Mouse (Mus musculus) cerebellum, adult 9-10 months (tissue): ENCODE results near the gene Trem2.
A peak's percentile ranks its signal among the peaks of the same experiment; 100 is the strongest.
"Not testable (repeated sequence)": the region's sequence is repeated elsewhere in the genome, so short reads cannot be mapped to it uniquely, and the experiment has no call there.

Experiments
- DNase-seq: peaks from one replicate; pipeline ENCODE4 v3.0.0; 2022

Trem2 gene

DNA sequence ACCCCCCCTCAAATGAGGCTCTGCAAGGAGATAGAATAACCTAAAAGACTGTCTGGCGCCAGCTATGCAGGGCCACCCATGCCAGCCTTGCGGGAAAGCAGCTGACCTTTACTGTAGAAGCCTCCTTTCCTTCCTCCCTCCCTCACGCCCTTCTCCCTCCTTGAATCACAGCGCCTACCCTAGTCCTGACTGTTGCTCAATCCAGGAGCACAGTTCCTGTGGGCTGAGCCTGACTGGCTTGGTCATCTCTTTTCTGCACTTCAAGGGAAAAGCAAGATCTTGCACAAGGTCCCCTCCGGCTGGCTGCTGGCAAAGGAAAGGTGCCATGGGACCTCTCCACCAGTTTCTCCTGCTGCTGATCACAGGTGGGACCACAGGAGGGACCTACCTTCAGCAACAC is at the start of gene Trem2:
TSS of gene Trem2 (plus strand) at position 171 of the 400 bp plus-strand sequence.
- no peak for DNase-seq

DNA sequence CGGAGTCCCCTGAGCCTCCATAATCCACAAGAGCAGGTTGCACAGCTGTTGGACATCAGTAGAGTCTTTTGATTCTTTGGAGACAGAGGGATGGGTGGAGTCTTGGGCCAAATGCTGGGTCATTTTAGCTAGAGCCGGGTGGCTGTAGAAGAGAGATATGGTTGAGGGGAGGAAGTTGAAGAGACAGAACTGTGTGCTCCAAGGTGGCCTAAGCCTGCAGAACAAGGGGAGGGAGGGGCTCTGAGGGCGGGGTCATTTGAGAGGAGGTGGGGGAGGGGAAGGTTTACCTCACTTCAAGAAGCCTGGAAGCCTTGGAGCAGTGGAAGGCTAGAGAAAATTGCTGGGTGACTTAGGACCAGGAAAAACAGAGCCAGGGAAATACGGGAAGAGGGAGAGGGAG is 47.0 kb upstream of the Trem2 start, which contains the start of gene Treml2:
TSS of gene Treml2 (plus strand) at position 296 of the 400 bp plus-strand sequence.
- no peak for DNase-seq

DNA sequence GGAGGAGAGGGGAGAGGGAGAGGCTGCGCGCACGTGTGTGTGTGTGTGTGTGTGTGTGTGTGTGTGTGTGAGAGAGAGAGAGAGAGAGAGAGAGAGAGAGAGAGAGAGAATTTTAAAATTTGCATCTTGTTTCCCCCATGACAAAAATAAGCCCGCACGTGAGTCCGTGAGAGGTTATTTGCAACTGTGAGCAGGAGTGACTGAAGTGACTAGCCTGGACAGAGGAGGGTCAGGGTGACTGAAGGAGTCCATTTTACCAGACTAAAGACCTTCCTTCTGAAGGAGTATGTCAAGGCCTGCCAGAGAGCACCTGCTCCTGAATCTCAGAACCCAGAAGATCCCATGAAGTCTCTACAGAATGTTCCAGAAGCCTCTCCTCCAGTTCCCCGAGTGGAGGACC is 46.4 kb upstream of the Trem2 start:
- no peak for DNase-seq

DNA sequence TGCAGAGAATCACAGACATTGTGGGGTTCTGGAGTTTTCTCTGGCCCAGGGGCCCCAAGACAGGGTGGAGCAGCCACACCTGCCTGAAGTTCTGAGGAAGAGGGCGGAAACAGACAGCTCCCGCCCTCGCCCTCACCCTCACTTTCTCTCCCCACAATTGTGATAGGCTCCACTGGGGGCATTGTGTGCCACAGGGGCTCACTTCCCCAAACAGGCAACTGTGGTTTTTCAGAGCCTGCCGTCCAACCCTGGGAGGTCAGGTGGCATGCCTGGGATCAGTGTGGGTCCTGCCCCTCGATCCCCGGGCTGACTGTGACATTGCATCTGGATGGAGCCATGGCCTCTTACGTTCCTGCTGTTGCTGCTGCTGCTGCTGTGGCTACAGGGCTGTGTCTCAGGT is 46.0 kb upstream of the Trem2 start:
- DNase-seq: no peak

DNA sequence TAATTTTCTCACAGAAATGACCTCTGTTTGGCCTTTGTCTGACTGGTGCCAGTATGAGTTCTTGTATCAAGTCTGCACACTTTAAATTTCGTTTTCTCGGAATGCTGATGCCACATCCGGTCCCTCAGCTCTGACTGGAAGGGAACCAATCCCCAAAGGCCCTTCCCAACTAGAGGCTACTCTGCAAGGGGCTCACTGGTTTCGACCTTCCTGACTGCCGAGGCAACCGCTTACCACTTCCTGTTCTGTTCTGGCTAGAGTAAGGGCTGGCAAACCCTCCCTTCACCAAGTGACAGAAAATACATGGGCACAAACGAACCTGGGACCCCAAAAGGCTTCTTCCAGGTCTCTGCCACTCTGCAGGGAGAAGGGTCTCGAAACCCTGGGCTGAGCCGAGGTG is 45.3 kb upstream of the Trem2 start:
- DNase-seq: no peak

DNA sequence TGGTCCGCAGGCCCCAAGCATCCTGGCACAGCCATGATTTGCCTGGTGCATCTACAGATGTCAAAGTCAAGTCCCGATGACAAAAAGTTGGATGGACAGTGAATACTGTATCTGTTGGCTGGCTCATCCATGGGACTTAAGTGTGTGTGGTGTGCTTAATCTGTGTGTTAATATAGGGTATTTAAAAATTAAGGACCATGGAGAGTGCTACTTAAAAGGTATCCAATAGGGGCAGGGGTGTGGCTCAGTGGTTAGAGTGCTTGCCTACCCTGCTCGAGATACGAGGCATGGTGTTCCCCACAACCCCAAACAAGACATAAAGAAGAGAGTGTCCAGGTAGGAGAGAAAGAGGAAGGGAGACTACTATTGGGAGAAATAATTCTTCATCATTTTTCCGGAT is 44.4 kb upstream of the Trem2 start:
- DNase-seq: no peak

DNA sequence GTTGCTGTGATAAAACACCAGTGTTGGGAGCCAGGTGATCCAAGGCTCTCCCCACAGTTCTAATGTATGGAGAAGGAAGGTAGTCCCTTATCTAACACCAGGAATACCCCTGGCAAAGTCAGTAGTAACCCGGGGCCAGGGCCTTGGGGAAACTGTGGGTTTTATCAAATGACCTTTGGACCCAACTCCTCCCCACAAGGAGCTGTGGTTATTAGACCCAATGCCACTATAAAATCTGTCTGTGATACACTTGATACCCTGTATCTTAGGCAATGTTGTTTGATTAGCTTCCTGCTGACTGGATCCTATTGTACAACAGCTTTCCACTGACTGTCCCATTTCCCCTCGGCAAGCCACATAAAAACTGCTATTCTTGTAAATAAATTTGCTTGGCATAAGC is 34.1 kb upstream of the Trem2 start:
- no peak for DNase-seq

DNA sequence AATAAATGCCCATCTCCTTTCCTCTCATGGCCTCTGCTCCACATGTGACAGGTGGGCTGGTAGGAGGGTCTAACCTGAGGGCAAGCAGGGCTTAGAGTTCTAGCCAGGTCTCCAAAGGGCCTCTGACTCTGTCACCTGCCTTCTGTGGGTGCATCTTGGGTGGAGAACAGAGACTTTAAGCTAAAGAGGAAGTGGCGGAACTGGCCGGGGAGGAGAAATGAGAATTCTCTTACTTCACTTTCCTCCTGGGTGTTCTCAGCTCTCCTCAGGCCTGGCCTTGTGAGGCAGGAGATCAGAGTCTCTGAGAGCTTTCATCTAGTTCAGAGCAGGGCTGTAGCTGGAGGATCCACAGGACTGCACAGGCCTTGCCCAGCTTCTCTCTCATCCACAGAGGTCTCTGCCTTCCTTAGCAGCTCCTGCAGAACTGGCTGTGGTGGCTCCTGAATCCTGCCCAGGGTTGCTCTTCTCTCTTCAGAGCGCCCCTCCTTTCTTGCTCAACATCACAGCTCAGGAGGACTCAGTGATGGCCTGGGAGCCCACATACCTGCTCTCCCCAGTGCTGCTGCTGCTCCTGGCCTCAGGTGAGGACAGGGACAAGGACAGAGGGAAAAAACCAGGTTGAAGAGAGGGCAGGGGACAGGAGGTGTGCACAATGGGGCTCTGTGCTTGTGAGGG is 30.2 kb upstream of the Trem2 start, which contains the start of gene B430306N03Rik:
TSS of gene B430306N03Rik (plus strand) at position 237 of the 675 bp plus-strand sequence.
- DNase-seq: not testable (repeated sequence)

DNA sequence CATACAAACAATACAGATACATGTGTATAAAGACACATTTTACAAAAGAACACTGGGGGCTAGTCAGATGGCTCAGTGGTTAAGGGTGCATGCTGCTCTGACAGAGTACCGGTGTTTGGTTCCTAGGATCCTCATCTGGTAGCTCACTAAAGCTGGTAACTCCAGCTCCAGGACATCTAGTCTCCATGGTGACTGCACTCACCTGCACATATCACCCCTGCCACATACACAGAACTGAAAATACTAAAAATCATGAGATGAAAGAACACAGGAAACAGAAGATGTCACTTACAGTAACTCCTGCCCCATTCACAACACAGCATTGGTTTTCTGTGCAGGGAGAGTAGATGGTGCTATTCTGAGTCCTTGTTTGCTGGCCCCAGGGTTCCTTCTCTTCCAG is 27.5 kb upstream of the Trem2 start:
- no peak for DNase-seq

DNA sequence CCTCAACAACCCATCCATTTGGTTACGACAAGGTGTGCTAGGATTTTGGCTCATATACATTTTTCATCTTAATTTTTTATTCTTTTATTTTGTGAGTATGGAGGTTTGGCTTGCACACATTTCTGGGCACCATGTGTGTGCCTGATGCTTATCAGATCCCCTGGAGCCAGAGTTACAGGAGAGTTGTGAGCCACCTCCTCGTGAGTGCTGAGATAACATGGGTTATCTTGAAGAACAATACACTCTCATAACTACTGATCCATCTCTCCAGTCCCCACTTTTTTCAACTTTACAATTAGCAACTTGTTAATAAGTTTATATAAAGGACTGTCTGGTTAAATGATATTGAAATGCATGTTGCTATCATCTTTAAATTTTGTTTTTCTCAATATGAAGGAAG is 24.9 kb upstream of the Trem2 start:
- DNase-seq: no peak

DNA sequence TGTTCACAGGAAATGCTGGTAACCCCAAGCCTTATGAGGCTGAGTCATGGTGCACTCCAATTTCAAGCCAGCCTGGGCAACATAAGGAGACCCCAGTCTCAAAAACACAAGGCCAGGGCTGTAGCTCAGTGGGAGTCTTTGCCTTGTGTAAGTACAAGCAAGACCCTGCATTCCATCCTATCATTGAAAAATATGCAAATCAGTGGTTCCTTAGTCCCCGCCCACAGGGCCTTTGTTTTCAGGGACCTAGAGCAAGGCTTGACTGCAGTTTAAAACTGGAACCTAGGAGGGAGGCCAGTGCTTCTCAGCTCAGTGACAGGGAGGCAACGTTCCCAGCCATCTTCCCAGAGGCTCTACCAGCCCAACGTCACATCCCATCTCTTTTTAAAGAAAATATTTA is 23.0 kb upstream of the Trem2 start:
- DNase-seq: no peak

DNA sequence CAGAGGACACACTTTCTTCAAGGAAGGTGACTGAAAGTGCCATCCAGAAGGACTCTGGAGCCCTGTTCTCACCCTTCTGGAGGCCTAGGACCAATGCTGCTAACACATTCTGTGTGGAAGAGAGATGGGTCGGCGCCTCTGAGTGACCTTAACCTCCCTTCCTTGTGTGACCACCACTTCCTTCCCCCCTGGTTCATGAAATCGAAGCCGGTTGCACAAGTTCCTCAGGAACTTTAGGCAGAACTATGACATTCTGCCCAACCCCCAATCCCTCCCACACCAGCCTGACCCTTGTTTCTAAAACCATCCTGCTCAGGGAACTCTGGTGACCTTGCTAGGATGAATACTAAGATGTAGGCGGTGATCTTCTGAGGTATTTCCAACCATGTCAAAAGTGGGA is 21.9 kb upstream of the Trem2 start:
- no peak for DNase-seq

DNA sequence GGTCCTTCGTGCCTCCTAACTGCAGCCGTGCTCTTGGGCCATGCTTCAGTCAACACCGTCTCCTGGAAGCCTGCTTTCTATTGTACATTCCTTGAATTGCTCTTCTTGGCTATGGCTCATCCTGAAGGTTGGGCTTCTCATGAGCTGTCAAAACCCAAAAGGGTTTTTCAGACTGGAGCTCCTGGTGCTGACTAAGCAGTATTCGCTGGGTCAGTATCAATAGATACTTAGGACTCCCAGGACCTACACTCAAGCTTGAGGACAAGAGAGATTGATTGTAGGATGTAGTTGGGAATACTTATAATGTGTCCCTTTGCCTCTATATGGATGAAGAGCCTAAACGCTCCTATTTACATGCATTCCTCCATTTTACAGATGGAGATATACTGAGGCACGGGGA is 21.1 kb upstream of the Trem2 start:
- no peak for DNase-seq

DNA sequence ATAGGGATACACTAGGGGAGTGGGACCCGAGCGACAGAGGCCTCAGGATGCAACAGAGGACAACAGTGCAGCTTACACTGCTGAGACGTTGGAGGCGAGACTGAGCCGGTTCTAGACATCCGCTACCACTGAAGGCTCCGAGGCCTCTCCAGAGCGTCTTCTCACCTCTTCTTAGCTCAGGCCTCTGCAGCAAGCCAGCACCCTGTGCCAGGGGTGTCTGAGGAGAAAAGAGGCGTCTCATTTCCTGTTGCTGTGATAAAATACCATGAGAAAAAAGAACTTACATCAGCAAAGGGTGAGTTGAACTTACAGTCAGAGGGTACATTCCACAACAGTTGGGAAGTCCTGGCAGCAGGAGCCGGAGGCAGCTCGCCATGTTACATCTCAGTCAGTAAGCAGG is 20.6 kb upstream of the Trem2 start:
- no peak for DNase-seq

DNA sequence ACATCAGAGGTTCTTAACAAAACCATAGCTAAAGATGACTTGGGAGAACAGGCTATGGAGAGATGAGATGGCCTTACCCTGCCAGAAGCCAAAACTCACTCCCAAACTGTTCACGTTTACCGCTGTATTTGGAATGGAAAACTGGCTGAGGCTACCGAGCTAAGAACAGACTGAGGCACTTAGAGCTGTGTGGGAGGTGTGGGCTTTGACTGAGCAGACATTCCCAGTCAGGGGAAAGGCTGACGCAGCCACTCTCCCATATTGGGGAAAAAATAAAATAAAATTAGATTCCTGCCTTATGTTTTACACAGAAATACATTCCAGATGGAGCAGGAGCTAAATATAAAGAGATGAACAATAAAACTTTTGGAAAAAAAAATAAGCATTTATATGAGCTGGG is 19.5 kb upstream of the Trem2 start:
- no peak for DNase-seq

DNA sequence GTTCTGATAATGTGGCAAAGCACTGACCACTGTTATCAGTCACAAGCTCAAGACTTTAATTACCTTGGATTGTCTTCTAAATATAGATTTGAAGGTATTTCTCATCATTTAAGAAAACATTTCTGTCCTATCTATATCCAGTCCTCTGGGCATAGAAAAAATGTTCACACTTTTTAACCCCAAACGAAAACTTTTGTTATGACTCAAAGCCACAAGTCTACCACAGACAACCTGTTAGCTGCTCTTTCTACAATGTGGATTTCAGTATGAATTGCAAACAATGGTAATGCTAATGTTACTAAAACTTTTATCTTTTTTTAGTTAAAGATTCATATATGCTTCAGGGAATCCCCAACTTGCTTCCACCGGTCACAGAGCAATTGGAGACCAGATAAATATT is 13.7 kb upstream of the Trem2 start:
- DNase-seq: no peak

DNA sequence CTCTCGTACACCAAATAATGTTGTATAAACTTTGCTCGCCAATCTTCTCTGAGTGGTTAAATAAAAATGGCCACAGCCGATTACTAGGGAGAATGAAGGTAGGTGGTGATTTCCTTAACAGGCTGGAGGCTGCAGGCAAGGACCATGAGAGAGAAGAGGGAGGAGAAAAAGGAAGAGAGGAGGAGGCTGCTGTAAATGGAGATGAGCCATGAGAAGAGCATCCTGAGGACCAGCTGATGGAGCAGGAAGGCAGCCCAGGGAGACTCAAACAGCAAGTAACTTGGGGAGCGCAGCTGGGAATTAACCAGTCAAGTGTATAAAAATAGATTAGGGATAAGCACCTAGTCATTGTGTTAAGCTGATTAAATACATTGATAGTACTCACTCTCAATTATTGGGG is 12.0 kb upstream of the Trem2 start:
- DNase-seq: no peak

DNA sequence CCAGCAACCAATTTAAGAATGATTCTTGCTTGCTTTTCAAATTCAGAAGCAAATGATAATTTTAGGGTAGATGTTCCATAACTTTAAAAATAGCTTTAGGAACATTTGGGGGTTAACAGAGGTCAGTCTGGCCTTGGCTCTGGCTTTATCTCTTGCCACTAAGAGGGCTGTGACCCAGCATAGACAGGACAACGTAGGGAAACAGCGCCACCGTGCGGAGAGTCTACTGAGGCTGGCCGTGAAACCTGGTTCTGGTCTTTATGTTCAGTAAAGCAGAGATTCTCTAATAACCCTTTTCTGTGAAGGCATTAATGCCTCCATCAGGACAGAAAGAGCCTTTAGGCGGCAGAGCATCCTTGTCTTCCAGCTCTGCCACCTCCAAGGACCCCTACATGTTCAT is 9.3 kb upstream of the Trem2 start:
- peak; percentile 39 for DNase-seq

DNA sequence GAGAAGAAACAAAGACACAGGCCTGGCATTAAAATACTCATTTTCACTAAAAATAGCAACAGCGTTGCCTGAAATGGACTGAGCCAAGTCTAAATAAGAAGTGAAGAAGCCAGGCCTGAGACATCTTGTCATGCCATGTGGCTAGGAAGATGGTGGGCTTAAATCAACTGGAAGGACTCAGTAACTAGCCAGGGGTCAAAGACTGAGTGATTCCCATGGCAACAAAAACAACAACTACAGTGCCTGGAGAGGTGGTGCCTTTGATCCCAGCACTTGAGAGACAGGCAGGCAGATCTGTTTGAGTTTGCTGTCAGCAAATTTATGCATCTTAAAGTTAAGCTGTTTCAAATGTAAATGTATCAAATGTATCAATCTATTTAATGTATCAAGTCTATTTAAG is 5.9 kb upstream of the Trem2 start:
- no peak for DNase-seq

DNA sequence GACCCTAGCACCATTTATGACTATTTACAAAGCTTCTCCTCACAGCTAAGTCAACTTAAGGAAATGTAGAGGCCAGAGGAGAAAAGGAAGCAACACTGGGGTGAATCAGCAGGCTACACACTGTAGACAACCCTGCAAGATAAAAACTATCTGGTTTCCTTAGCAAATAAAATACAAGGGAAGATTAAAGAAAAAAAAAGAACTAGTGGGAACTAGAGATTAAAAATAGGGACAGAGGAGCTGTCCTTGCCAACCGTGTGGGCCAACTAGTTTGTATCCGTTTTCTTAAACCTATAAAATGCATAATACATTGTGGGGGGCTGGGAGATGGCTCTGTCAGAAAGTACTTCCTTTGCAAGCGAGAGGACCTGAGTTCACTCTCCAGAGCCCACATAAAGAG is 4.3 kb upstream of the Trem2 start:
- no peak for DNase-seq

DNA sequence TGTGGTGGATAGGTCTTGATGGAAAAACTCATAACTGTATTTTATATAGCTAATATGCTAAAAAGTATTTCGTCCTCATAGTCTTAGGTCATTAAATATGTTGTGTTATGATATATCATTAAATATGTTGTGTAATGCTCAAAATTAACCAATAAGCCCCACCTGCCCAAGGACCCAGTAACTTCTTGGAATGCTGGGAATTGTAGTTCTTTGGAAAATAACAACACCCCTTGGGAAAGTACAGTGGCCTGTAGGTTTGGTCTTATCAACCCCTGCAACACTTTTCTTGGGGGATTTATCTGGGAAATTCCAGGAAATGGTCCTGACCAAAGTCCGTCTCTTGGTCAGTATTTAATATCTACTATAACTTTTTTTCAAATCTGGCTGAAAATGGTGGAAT is 3.1 kb upstream of the Trem2 start:
- DNase-seq: no peak

DNA sequence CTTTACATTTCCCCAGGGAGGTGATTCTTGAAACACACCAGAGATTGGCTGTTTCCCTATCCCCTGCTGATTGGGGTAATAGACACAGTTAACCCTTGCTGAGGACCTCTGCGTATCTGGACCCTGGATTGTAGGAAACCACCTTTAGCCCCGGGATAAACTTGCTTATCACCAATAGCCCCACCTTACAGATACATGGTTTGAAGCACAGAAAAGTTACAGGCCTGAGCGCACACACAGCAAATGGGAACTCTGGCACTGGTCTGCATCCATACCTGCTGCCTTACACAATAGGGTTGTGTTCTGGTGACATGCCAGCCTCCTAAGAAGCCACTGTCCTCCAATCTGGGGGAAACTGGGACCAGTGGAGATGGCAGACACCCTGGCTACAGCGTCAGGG is 377 bp upstream of the Trem2 start:
- no peak for DNase-seq

DNA sequence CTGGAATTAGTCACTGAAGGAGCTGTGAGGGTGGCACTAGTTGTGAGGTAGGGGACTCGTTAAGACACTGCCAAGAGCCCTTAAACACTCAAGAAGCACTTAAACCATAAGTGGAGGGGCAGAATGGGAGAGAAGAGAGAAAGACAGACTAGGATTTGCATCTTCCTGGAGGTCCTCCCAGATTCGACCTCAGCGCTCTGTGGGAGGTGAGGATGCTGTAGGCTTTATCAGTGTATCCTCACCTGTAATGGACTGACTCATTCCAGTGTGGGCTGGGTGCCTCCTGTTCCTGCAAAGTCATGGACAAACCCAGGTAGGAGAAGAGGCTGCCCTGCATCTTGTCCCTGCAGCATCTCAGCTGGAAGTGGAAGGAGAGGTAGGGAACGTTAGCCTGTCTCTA is 633 bp downstream of the Trem2 start:
- no peak for DNase-seq

DNA sequence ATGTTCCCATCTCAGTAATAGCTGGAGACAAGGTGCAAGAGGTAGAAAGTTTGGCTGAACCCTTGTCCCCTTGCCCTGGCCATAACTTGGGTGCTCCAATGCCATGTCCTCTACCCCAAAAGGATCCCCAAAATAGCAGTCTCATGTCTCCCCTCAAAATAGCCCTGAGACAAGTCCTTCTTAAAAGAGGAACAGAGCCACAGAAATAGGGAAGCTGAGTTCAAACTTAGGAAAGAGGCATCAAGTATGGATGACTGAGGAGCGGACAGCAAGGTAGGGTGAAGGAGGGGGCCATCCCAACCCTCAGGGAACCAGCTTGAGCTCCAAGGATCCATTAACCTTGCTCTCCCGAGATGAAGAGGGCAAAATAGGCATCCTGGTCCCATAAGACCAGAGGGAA is 1.1 kb downstream of the Trem2 start:
- DNase-seq: no peak

DNA sequence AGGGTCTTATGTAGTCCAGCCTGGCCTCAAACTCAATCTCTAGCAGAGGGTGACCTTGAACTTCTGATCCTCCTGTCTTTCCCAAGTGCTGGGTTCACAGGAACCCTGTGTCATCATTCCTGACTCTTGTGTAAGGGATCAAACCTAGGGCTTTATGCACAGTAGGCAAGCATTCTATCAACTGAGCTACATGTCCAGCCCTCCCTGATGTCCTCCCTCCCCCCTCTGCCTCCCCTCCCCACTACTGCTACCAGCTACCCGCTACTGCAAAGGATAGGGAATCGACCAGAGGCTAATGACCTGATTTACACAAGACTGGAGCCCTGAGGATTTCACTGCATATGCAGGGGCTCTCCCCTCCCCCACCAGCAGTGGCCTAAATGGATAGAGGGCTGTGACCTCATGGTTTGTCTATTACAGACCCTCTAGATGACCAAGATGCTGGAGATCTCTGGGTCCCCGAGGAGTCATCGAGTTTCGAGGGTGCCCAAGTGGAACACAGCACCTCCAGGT is 4.5 kb downstream of the Trem2 start:
- DNase-seq: no peak
